Mouse (Mus musculus) ovary, adult 18-20 months (tissue): Measurements from ENCODE around the gene Ltf.

Experiments
- DNase-seq: peaks from one replicate; pipeline ENCODE4 v3.0.0; 2022; ENCODE audit warnings: low spot score, mixed read lengths

Ltf gene

DNA sequence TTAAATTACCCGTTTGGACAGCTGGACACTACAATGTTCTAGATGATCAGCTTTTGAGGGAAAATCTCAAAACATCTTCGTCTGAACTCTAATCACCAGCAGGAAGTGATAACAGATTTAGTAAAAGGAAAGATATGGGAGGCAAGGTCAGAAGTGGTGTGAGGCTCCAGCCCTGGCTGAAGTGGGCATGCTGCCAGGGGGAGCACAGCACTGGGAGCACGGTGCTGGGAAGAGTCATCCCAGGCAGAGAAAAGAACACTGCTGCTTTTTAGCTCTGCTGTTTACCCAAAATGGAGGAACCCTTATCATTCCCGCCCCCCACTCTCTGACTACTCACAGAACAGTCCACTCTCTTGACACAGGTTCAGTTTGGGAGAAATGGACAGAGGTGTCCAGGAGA lies 20.9 kb downstream of the Ltf start:
- peak; percentile 67 for DNase-seq

- no peak for DNase-seq
These were observed 23.2 kb downstream of the Ltf start for GRCm38 (mm10) chr9:111042266-111042665.

- DNase-seq: no peak
These were observed 27.2 kb downstream of the Ltf start for GRCm38 (mm10) chr9:111046222-111046621.

DNA sequence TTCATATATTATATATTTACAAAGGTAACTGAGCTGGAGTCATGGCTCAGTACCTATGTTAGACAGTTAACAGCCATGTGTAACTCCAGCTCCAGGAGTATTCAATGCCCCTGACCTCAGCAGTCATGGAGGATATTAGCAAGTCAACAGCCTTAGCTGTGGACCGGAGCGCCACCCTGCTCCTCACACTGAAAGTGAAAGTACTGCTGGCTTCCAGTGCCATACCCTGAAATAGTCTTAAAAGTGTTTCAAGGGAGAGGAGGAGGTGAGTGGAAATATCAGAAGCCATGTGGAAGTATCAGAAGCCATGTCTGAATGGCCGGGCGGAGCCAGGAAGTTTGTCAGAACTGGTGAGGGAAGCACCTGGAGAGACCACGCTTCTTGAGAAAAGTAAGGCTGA lies 28.2 kb downstream of the Ltf start:
- DNase-seq: no peak

GRCm38 (mm10) chr9:111048452-111048851 lies 29.4 kb downstream of the Ltf start:
- DNase-seq: no peak

GRCm38 (mm10) chr9:111054923-111055322 lies 35.9 kb downstream of the Ltf start:
- no peak for DNase-seq

DNA sequence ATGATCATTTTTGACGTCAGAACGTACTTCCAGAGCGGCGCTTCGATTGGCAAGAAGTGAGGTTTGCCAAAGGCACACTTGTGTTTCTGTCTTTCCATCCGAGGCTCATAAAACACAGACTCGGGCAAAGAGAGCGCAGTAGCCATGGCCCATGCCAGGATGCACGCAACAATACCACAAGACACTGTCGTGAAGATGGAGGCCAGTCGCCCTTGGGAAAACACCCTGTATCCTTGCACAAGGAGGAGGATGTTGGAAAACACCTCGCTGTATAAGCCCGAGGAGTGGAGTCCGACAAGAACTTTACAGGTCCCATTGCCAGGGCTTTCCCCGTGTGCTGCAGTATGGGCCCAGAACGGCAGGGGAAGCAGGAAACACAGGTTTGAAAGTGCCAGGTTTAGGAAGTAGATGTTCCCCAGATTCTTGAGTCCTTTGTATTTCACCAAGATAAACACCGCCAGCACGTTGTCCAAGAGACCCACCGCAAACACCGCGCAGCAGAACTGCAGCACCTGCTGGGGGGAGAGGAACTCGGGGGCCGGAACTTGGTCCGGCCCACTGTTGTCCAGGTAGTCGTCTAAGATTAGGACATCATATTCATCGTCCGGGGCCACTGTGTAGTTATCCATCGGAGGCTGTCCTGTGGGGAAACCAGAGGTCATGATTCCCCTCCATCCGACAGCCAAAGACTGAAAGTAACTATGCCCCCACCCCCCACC lies 36.9 kb downstream of the Ltf start:
- no peak for DNase-seq

GRCm38 (mm10) chr9:111056519-111056797 lies 37.4 kb downstream of the Ltf start:
- DNase-seq: no peak

DNA sequence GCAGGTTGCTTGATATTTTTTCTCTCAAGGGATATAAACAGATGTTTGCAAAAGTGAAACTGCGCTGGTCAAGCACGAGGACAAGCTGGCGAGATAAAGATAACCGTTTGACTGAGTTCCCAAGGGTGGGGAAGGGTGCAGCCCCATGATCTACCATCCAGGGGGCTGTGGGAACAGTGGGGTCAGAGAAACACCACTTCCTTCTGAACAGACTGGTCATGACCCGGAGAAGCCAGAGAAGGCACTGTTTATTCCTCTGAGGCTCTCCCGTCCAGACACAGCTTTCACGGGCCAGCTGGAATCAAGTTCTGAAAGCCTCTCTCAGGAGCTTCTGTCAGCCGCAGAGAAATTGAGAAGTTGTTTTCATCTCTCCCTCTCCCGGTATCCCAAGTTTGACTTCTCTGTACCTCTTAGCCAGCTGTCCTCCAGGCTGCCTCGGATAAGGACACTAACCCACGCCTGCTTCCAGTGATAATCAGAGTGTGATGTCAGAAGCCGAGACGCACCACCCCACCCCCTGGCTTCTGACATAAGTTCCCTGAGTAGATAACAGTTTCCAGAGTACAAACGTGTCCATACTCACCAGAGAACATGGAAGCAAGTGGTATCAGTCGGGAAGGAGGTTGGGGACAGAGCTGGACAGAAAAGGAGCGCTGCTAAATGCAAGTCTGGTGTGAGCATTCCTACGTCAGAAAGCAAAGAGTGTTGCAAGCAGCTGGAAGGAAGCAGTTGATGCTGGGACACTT lies 37.9 kb downstream of the Ltf start, which contains the start of gene Ccrl2:
TSS of gene Ccrl2 (minus strand) at position 722 of the 746 bp plus-strand sequence.
- DNase-seq: no peak

DNA sequence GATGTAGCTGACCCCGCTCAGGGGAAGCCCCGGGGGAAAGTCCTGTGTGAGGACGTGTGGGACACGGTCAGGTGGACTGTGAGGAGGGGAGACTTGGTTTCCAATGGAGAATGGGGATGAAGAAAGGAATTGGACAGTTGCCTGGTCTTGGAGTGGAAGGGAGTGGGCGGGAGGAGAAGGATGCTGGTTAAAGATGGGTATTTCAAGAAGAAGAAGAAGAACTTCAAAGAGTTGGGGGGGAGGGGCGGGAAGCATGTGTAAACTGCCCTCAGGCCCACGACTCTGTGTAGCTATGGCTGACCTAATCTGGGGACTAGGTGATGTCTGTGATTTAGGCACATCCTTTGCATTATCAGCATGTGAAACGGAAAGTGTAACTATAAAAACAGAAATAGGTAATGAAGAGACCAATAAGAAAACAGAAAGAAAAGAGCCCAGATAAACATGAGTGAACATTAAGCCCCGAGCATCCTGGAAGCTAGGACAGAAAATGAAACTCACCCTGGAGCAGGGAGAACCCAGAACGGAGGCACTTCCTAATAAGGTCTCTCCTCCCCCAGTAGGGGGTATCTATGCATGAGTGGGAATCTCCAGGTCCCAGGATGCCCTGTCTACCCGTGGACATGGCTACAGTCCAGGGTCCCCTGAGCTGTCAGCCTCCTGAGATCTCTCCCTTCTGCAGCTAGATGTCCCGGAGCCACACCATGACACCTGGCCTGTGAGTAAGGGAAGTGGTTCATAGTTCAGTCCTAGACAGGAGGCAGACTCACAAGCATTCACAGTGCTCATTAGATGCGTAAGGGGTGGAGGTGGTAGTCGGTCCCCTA lies 38.7 kb downstream of the Ltf start:
- DNase-seq: no peak

- DNase-seq: no peak
These were observed 40.0 kb downstream of the Ltf start for GRCm38 (mm10) chr9:111058943-111059556.

DNA sequence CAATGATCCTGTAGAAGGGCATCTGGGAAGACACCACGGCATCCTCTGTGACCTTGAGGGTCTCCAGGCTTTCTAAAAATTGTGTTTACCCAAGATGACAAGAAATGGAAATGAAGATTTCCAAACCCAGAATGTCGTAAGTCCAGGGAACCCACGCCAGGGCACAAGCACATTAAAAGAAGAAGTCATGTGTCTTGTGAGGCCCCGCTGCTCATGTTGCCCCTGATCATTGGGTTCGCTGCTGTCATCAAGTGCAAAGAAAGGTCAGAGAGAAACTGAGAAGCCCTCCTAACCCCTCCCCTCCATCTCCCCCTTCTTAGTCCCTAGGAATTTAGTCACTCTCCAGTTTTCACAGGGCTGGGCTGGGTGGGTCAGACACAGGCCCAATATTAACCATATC lies 43.8 kb downstream of the Ltf start:
- DNase-seq: no peak

DNA sequence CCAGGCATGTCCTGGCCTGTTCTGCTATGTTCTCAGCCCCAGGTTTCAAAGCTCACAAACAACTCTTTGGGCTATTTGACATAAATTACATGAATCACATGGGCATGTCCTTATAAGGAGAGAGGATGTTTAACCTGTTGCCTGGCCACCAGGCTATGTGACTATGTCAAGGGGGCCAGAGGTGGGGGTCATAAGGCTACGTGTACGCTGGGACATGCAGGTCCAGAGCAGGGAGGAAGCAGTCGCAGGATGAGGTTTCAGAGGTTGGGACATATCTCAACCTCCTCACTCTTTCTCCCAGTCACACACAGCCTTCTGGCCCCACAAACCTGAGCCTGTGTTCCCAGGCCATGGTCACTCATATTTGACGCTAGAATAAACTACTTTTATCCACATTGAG lies 48.0 kb downstream of the Ltf start:
- no peak for DNase-seq

DNA sequence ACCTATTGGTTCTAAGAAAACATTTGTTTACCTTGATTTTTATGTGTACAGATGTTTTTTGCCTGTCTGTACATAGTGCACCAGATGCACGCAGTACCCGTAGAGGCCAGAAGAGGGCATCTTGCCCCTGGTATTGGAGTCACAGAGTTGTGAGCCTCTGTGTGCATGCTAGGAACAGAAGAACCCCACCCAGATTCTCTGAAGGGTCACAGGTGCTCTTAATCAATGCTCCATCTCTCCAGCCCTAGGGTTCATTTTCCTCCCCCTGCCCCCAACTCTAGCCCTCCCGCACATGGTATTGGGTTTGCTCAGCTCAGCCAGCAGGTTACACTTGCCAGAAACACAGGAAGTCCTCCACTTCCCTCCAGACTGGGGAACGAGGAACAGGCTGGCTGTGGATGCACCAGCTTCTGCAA lies 51.5 kb downstream of the Ltf start:
- no peak for DNase-seq

GRCm38 (mm10) chr9:111072175-111072574 lies 53.1 kb downstream of the Ltf start:
- DNase-seq: no peak

GRCm38 (mm10) chr9:111072971-111073370 lies 53.9 kb downstream of the Ltf start:
- DNase-seq: no peak

GRCm38 (mm10) chr9:111077745-111078144 lies 58.7 kb downstream of the Ltf start:
- DNase-seq: no peak

- DNase-seq: no peak
These were observed 61.7 kb downstream of the Ltf start for GRCm38 (mm10) chr9:111080801-111081200.

DNA sequence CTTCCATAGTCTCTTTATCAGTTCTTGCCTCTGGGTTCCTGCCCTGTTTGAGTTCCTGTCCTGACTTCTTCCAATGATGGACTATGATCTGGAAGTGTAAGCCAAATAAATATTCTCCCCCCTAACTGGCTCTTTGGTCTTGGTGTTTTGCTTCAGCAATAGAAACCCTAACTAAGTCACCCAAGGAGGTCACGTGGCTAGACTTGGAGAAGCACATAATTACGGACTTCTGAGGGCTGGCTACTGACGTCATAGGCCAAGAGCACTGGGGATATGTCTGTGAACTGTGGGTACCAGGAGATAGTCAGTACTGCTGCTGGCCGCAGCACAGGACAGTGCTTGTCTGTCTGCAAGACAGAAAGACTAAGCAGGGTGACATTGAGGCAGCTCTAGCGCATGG lies 62.7 kb downstream of the Ltf start:
- no peak for DNase-seq

DNA sequence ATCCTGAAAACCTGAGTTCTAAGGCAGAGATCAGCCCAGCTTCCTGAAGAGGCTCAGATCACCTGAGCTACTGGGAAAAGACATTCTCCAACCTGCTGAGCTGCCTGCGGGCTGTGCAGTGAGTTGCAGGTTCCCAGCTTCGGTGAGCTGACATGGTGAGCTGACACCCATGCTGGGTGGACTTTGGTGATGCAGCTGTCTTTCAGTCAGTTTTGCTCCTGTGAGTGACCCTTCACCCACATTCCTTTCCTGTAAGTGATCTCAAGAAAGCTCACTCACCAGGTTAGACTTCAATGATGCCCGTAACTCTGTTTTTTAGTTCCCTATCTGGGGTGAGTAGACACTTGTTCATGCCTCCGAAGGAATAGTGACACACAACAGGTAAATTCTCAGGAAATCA lies 66.3 kb downstream of the Ltf start:
- no peak for DNase-seq

DNA sequence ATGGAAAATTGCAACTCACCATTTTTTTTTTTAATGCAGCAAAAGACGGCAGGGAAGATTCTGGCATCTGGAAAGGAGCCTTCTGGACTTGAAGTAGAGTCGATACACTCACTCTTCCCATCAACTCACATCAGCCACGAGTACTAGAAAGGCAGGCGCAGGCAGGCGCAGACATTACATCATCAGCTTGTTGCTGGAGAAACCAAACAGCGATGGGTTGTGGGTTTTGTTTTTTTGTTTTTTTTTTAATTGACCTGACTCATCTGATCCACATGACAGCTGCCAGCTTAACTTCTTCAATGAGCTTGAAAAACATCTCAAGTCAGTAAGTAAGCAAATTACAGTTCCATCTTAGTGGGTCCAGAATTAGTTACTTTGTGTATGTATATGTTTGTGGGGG lies 67.1 kb downstream of the Ltf start:
- no peak for DNase-seq

- DNase-seq: no peak
These were observed 68.0 kb downstream of the Ltf start for GRCm38 (mm10) chr9:111086995-111087606.
